Mouse (Mus musculus) embryonic facial prominence, embryonic 15.5 days (tissue): ENCODE results near the gene Apom. TPM values are rescaled to one million over a fixed set of nuclear protein-coding genes. Genes with fewer than 3 reads are reported as not detected.

ENCODE experiments used
- ATAC-seq: fragments of 200-750 bp; cut with Nextera tagmentation; 2 replicates; pipeline ENCODE4 v1.8.0; 2017; ENCODE audit warnings: low read depth, moderate TSS enrichment; ENCODE audit not compliant: insufficient number of reproducible peaks, low FRiP score, low TSS enrichment
- H3K27ac ChIP-seq: fragments of 300-500 bp; sonication (generic); replicated peaks from 2 replicates; pipeline ENCODE4 v1.5.1; 2015; ENCODE audit warnings: mild to moderate bottlenecking, inconsistent platforms
- H3K27me3 ChIP-seq: fragments of 300-500 bp; sonication (generic); 2 replicates; pipeline ENCODE4 v1.6.1; 2015; ENCODE audit warnings: inconsistent platforms
- H3K36me3 ChIP-seq: fragments of 300-500 bp; sonication (generic); 2 replicates; pipeline ENCODE4 v1.6.1; 2015; ENCODE audit warnings: mild to moderate bottlenecking, inconsistent platforms
- H3K4me1 ChIP-seq: fragments of 300-500 bp; sonication (generic); 2 replicates; pipeline ENCODE4 v1.6.1; 2015; ENCODE audit warnings: inconsistent platforms
- H3K4me2 ChIP-seq: fragments of 300-500 bp; sonication (generic); replicated peaks from 2 replicates; pipeline ENCODE4 v1.6.1; 2015; ENCODE audit warnings: mild to moderate bottlenecking, inconsistent platforms
- H3K4me3 ChIP-seq: fragments of 300-500 bp; sonication (generic); replicated peaks from 2 replicates; pipeline ENCODE4 v1.5.1; 2015; ENCODE audit warnings: mild to moderate bottlenecking, inconsistent platforms
- H3K9ac ChIP-seq: fragments of 300-500 bp; sonication (generic); 2 replicates; pipeline ENCODE4 v1.6.1; 2015; ENCODE audit warnings: inconsistent platforms
- H3K9me3 ChIP-seq: fragments of 300-500 bp; sonication (generic); replicated peaks from 2 replicates; pipeline ENCODE4 v1.6.1; 2016; ENCODE audit warnings: inconsistent platforms
- WGBS: fragments of 180-500 bp; shearing (Covaris S2); methylation state at CpG from one replicate; pipeline ENCODE4 v1.1.7; 2015; 5-methylcytosine and 5-hydroxymethylcytosine counted together
- polyA plus RNA-seq: library from polyadenylated mRNA; unstranded; fragments of >200 nt; fragmentation: Nextera tagmentation; extraction: Ambion mirVana; gene quantifications from 2 replicates; pipeline ENCODE4 v1.2.1, GENCODE M21; 2015

Apom gene
- polyA plus RNA-seq, 1 experiment from 2014 or later = not detected

DNA sequence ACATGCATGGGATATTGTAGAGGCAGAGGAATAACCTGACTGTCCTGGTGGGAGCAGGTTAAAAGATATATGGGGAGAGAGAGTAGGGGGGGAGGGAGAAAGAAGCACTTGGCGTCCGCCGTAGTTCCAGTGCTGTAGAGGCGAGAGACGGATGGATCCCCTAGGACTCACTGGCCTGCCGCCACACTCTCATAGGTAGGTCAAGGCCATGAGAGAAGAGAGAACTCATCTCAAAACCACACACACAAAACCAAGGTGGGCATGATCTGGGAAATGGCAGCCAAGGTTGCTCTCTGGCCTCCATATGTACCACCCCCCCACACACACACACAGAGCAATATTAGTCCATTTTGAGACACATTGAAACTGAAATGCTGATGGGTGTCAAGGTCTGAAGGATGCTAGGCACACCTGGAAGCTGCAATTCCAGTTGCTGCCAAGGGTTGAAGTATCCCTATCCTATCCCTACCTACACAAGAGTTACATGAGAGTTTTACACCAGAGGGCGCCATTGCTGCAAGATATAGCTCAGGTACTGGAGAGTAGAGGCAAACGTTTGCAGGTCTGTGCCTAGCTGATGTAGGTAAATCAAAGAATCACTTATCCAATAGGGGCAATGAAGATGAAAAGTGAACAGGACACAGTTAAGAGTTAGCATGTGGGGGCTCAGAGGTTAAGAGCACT is 34.6 kb upstream of the Apom start:
- WGBS = 72% methylated on average over 8 of the region's 8 CpGs
- no peaks in the 10 kb centered on the region for H3K27me3 ChIP-seq
- peak overlapping the region; percentile 100 for H3K27ac ChIP-seq
- peak overlapping the region; percentile 50; the same call in 1 of the 2 replicates for H3K4me2 ChIP-seq
- peaks cover 28% of the 10 kb centered on the region for H3K4me1 ChIP-seq
- H3K36me3 ChIP-seq = peaks cover 9% of the 10 kb centered on the region
- ATAC-seq = no peak
- no peaks in the 10 kb centered on the region for H3K9me3 ChIP-seq
- no peak overlapping the region for H3K4me3 ChIP-seq
- H3K9ac ChIP-seq = no peak overlapping the region

- peak overlapping the region; percentile 100 for H3K27ac ChIP-seq
- peak overlapping the region; percentile 50 for H3K4me2 ChIP-seq
- no peaks in the 10 kb centered on the region for H3K27me3 ChIP-seq
- H3K36me3 ChIP-seq = peaks cover 18% of the 10 kb centered on the region
- H3K4me1 ChIP-seq = peaks cover 35% of the 10 kb centered on the region
- WGBS = 20% methylated on average over 12 of the region's 12 CpGs
- peak overlapping the region; percentile 44 for H3K9ac ChIP-seq
- H3K9me3 ChIP-seq = no peaks in the 10 kb centered on the region
- ATAC-seq = no peak
- peak overlapping the region; percentile 100 for H3K4me3 ChIP-seq
Observed at GRCm38 (mm10) chr17:35165451-35166155, 33.8 kb upstream of the Apom start.

GRCm38 (mm10) chr17:35164568-35165450 is 33.0 kb upstream of the Apom start, which contains the start of gene Prrc2a:
Gene Prrc2a, minus strand, starts transcription at chr17:35164897.
- ATAC-seq = peak; percentile 95
- peaks cover 26% of the 10 kb centered on the region for H3K36me3 ChIP-seq
- peak within 1 kb of the TSS; percentile 100 for H3K4me3 ChIP-seq
- H3K27ac ChIP-seq = peak within 1 kb of the TSS; percentile 100
- H3K4me2 ChIP-seq = peak within 1 kb of the TSS; percentile 88
- H3K27me3 ChIP-seq = no peaks in the 10 kb centered on the region
- peaks cover 35% of the 10 kb centered on the region for H3K4me1 ChIP-seq
- H3K9ac ChIP-seq = peak within 1 kb of the TSS; percentile 100
- no peaks in the 10 kb centered on the region for H3K9me3 ChIP-seq
- WGBS = under 1% methylated on average over 74 of the region's 89 CpGs

GRCm38 (mm10) chr17:35164218-35164567 is 32.3 kb upstream of the Apom start:
- Histone ChIP-seq H3K36me3 (peaks cover 32% of the 10 kb centered on the region), H3K27ac (peak overlapping the region; percentile 100)
- WGBS = 0% methylated on average over 28 of the region's 28 CpGs

DNA sequence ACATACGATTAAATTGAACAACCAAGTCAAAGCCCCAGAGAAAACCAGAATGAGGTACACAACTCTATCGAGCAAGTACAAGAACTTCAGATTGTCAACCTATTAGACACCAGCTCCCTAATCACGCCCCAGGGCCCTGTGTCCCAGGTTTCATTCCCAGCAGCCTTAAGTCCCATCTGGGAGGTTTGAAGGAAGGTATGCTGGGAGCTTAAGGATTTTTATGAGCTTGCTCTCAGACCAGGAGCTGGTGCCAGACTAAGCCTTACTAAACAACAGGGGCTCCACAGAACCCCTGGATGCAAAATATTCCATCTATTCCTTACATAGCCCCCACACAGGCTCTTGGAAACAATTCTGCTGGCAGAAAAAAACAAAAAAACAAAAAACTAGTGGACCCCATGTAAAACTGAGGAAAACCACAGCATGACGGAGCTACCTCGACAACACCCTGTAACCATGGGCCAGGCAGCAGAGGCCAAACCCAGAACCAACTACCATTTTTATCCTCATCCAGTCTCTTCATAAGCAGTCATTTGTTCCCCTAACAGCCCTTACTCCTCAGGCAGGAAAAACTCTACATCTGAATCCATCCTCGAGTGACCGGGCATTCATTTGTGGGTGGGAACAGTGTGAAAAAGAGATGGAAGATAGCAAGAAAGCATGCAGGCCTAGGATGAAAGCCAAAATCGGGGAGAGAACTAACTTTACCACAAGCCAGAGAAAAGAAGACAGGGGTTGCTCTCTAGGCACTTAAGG is 31.7 kb upstream of the Apom start:
- H3K4me2 ChIP-seq = peak overlapping the region; percentile 88
- peaks cover 35% of the 10 kb centered on the region for H3K4me1 ChIP-seq
- ATAC-seq = no peak
- H3K27ac ChIP-seq = peak overlapping the region; percentile 100
- peaks cover 39% of the 10 kb centered on the region for H3K36me3 ChIP-seq
- no peaks in the 10 kb centered on the region for H3K27me3 ChIP-seq
- H3K9me3 ChIP-seq = no peaks in the 10 kb centered on the region
- H3K9ac ChIP-seq = peak overlapping the region; percentile 100
- H3K4me3 ChIP-seq = peak overlapping the region; percentile 100
- 6% methylated on average over 8 of the region's 8 CpGs for WGBS

More at GRCm38 (mm10) chr17:35164218-35164567, 32.3 kb upstream of the Apom start:
- Histone ChIP-seq H3K4me1 (peaks cover 35% of the 10 kb centered on the region), H3K4me2 (peak overlapping the region; percentile 88), H3K4me3 (peak overlapping the region; percentile 100), H3K27me3 (no peaks in the 10 kb centered on the region), H3K9me3 (no peaks in the 10 kb centered on the region), H3K9ac (peak overlapping the region; percentile 100)
- ATAC-seq = no peak

- H3K9ac ChIP-seq = peak overlapping the region; percentile 100
- H3K27me3 ChIP-seq = no peaks in the 10 kb centered on the region
- peaks cover 47% of the 10 kb centered on the region for H3K36me3 ChIP-seq
- H3K4me3 ChIP-seq = peak overlapping the region; percentile 100
- WGBS = 31% methylated on average over 12 of the region's 12 CpGs
- H3K4me2 ChIP-seq = peak overlapping the region; percentile 88
- peak overlapping the region; percentile 39 for H3K27ac ChIP-seq
- peaks cover 35% of the 10 kb centered on the region for H3K4me1 ChIP-seq
- H3K9me3 ChIP-seq = no peaks in the 10 kb centered on the region
- no peak for ATAC-seq
Observed at GRCm38 (mm10) chr17:35162730-35163129, 30.9 kb upstream of the Apom start.

GRCm38 (mm10) chr17:35162121-35162520 is 30.3 kb upstream of the Apom start:
- Histone ChIP-seq H3K4me3 (peak overlapping the region; percentile 100), H3K4me2 (peak overlapping the region; percentile 88), H3K9me3 (no peaks in the 10 kb centered on the region), H3K36me3 (peaks cover 53% of the 10 kb centered on the region), H3K4me1 (peaks cover 35% of the 10 kb centered on the region), H3K9ac (no peak overlapping the region), H3K27me3 (no peaks in the 10 kb centered on the region), H3K27ac (peak overlapping the region; percentile 39)
- WGBS = 67% methylated on average over 14 of the region's 14 CpGs
- ATAC-seq = no peak

- WGBS = 81% methylated on average over 11 of the region's 11 CpGs
- Histone ChIP-seq H3K4me2 (no peak overlapping the region), H3K27ac (no peak overlapping the region), H3K27me3 (no peaks in the 10 kb centered on the region), H3K9me3 (no peaks in the 10 kb centered on the region), H3K4me1 (peaks cover 34% of the 10 kb centered on the region), H3K9ac (no peak overlapping the region), H3K4me3 (0 out of 2 replicates have a peak overlapping the region, but pooled peaks have one; percentile 100), H3K36me3 (peaks cover 60% of the 10 kb centered on the region)
- no peak for ATAC-seq
Observed at GRCm38 (mm10) chr17:35161421-35161820, 29.6 kb upstream of the Apom start.

DNA sequence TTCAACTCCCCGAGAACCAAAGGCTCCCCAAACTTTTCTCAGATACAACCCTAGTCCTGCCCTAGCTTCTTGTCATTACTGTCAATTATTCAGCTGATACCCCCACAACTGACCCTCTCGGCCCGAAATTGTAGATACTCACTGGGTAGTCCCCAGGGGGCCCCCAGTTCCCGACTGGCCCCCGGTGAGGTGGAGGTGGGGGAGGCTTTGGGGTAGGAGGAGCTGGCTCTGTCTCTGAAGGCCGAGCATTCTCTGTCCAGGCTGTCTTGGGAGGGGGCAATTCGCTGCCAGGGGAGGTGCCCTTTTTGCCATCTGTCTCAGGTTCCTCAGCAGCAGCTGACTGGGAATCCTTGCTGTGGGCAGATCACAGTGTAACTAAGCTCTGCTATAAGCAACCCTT is 27.8 kb upstream of the Apom start:
- Histone ChIP-seq H3K27ac (no peak overlapping the region), H3K36me3 (peaks cover 78% of the 10 kb centered on the region), H3K4me2 (no peak overlapping the region), H3K9me3 (no peaks in the 10 kb centered on the region), H3K4me1 (peaks cover 28% of the 10 kb centered on the region), H3K27me3 (no peaks in the 10 kb centered on the region), H3K4me3 (no peak overlapping the region), H3K9ac (no peak overlapping the region)
- WGBS = 81% methylated on average over 7 of the region's 7 CpGs
- ATAC-seq = no peak

GRCm38 (mm10) chr17:35158850-35159593 is 27.2 kb upstream of the Apom start:
- Histone ChIP-seq H3K36me3 (peaks cover 84% of the 10 kb centered on the region), H3K4me3 (no peak overlapping the region), H3K27me3 (no peaks in the 10 kb centered on the region), H3K9ac (no peak overlapping the region), H3K27ac (no peak overlapping the region), H3K4me2 (no peak overlapping the region), H3K4me1 (peaks cover 32% of the 10 kb centered on the region), H3K9me3 (no peaks in the 10 kb centered on the region)
- 90% methylated on average over 16 of the region's 16 CpGs for WGBS
- no peak for ATAC-seq
